Comparison of ENCODE assay signal across 16 mouse cellular contexts in the genomic region with DNA sequence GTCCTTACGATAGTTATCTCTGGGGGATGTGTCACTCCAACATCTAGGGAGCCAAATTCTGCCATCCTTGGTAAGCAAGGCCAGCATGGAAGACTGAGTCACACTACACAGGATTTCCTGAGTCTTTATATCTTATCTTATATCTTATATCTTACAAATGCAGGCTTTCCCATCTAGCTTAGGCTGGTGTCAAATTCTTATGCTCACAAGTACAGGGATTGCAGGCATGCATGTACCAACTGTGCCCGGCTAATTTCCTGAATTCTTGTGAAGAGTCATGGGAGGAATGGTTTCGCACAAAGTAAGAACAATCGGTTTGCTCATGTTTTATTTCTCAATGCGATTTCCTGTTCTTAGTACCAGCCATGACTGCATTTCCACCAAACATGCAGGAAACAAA. TPM values are rescaled to one million over a fixed set of nuclear protein-coding genes. Genes with fewer than 3 reads are reported as not detected.
DNase-seq lines count a peak whose midpoint lies in the region.
"Had no signal": no experiment of that assay in that cellular context is flagged by ENCODE, and none has a peak within 500 bp of the region (broad histone marks: within the 10 kb centered on the region; RNA-seq: fewer than 3 reads in every experiment).

No protein-coding gene starts in this region.

- intact Hi-C loops in left cerebral cortex, postnatal 14 days (cut with DNase I) = loop anchor here (2.0 to 10.0 kb wide), 4 partner anchors 124 to 262 kb away; partner anchors contain the start of genes Cxcl2 and Cxcl3

- peak; percentile 92 for DNase-seq in 416B (ENCODE audit: low read depth)
- DNase-seq in left cerebral cortex, postnatal 14 days (ENCODE audit: low spot score in 2 of 2) = no peak
- DNase-seq: adrenal gland, adult 2 months; adrenal gland, adult 8-10 months; adrenal gland, postnatal 10 days; adrenal gland, postnatal 14 days; adrenal gland, postnatal 25 days; adrenal gland, postnatal 36 days; B cell, adult 2 months; cerebellum, adult 11 months; cerebellum, adult 11-12 months; cerebellum, adult 18-20 months; cerebellum, adult 2 months; cerebellum, adult 8-10 months had no signal

RNA-seq across cellular contexts. Expression of gene Rassf6, which starts 20.0 kb away (rescaled TPM):
- total RNA-seq in left cerebral cortex, postnatal 14 days (2021) = 1 to 10 TPM; 1.0 to 1.7 TPM
- total RNA-seq: G1E, MEL had no signal
